Mouse (Mus musculus) embryonic facial prominence, embryonic 15.5 days (tissue): ENCODE measurements at regions not wholly inside any gene's neighbourhood (a gene's known extent, or its start where the extent isn't known, plus 50 kb on each side); places are given as distances from the start of the nearest gene placed in this dataset.

ENCODE experiments used
- ATAC-seq: fragments of 200-750 bp; cut with Nextera tagmentation; 2 replicates; pipeline ENCODE4 v1.8.0; 2017; ENCODE audit warnings: low read depth, moderate TSS enrichment; ENCODE audit not compliant: insufficient number of reproducible peaks, low FRiP score, low TSS enrichment
- H3K27ac ChIP-seq: fragments of 300-500 bp; sonication (generic); replicated peaks from 2 replicates; pipeline ENCODE4 v1.5.1; 2015; ENCODE audit warnings: mild to moderate bottlenecking, inconsistent platforms
- H3K27me3 ChIP-seq: fragments of 300-500 bp; sonication (generic); 2 replicates; pipeline ENCODE4 v1.6.1; 2015; ENCODE audit warnings: inconsistent platforms
- H3K36me3 ChIP-seq: fragments of 300-500 bp; sonication (generic); 2 replicates; pipeline ENCODE4 v1.6.1; 2015; ENCODE audit warnings: mild to moderate bottlenecking, inconsistent platforms
- H3K4me1 ChIP-seq: fragments of 300-500 bp; sonication (generic); 2 replicates; pipeline ENCODE4 v1.6.1; 2015; ENCODE audit warnings: inconsistent platforms
- H3K4me2 ChIP-seq: fragments of 300-500 bp; sonication (generic); replicated peaks from 2 replicates; pipeline ENCODE4 v1.6.1; 2015; ENCODE audit warnings: mild to moderate bottlenecking, inconsistent platforms
- H3K4me3 ChIP-seq: fragments of 300-500 bp; sonication (generic); replicated peaks from 2 replicates; pipeline ENCODE4 v1.5.1; 2015; ENCODE audit warnings: mild to moderate bottlenecking, inconsistent platforms
- H3K9ac ChIP-seq: fragments of 300-500 bp; sonication (generic); 2 replicates; pipeline ENCODE4 v1.6.1; 2015; ENCODE audit warnings: inconsistent platforms
- H3K9me3 ChIP-seq: fragments of 300-500 bp; sonication (generic); replicated peaks from 2 replicates; pipeline ENCODE4 v1.6.1; 2016; ENCODE audit warnings: inconsistent platforms
- WGBS: fragments of 180-500 bp; shearing (Covaris S2); methylation state at CpG from one replicate; pipeline ENCODE4 v1.1.7; 2015; 5-methylcytosine and 5-hydroxymethylcytosine counted together

DNA sequence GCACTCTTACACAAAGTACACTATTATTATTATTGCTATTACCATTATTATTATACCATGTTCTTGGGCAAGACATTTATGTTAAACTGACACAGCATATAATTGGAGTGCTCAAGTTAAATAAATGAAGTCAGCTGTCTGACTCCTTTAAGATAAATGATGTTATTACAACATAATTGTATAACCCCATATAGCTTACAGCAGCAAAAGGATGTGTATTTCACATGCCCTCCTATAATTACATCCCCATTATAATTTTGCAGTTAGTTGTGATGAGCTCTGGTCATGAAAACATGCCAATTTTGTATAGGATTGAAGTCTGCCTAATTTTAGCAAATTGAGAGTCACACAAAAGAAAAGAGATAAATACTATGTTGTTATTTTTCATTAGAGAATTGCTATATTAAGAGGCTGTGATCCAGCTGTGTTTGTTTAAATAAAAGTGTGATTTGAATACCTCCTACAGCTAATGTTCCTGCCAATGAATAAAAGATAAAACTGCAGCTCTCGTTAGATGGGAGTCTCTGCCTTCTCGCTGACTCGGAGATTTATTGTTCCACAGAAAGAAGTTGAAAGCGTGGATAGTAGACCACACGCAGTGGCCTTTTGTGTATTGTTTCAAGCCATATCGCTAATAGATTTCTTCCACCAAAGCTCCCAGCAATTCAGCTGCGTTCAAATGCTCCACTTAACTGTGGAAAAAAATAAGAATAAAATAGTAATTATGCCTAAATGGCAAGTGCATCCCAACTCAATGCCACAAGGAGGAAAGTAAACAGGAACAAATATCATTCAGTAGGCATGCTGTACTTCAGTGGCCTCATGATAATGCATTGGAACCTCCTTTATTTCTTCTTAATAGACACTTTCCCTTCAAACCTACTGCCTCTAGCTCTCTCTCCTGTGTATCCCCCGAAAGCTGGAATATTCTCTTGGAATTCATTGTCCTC lies 194.9 kb upstream of the Gm10192 start:
- Histone ChIP-seq H3K27me3 (no peaks in the 10 kb centered on the region), H3K9ac (no peak overlapping the region), H3K4me2 (no peak overlapping the region), H3K4me1 (0 out of 2 replicates have a peak, but pooled peaks cover 6% of the 10 kb centered on the region), H3K9me3 (no peaks in the 10 kb centered on the region), H3K4me3 (no peak overlapping the region), H3K36me3 (no peaks in the 10 kb centered on the region), H3K27ac (no peak overlapping the region)
- ATAC-seq, result no peak
- WGBS, result 78% methylated on average over 8 of the region's 8 CpGs

DNA sequence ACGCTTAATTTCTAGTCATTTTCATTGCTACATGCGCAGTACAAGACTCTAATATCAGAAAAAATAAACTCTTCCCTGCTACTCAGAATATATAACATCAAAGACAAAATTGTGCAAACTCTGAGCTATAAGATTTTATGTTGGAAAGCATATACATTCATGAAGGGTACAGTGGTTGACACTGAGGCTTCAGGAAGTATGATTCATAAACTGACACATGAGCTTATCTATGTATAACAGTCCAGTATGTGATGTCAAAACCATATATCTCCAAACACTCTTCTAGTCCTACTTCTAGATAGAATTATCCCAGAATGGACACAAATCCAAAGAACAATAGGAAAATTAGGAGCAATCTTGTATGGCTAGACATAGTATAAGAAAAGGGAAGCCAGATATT lies 177.5 kb upstream of the Gm10192 start:
- Histone ChIP-seq H3K36me3 (no peaks in the 10 kb centered on the region), H3K4me2 (no peak overlapping the region), H3K27ac (no peak overlapping the region), H3K9ac (no peak overlapping the region), H3K4me1 (no peaks in the 10 kb centered on the region), H3K9me3 (no peaks in the 10 kb centered on the region), H3K4me3 (no peak overlapping the region), H3K27me3 (no peaks in the 10 kb centered on the region)
- WGBS, result 88% methylated on average over 2 of the region's 2 CpGs
- ATAC-seq, result no peak

DNA sequence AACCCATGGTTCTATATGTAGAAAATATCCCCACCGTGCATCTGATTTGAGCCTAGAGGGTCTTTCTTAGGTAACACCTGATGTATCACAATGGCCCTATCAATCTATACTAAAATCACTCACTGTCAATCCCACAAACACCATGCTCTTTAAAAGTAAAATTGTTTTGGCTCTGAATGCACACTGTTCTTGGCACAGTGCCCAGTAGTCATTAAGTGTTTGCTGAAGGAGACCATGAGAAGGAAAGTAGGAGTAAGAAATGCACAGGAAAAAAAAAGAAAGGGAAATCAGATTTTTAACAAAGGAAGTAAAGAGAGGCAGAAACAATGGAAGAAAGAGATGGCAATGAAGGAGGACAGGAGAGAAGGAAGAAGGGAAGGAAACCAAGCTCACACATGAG lies 175.0 kb upstream of the Gm10192 start:
- Histone ChIP-seq H3K4me2 (no peak overlapping the region), H3K27ac (no peak overlapping the region), H3K9me3 (no peaks in the 10 kb centered on the region), H3K4me3 (no peak overlapping the region), H3K36me3 (no peaks in the 10 kb centered on the region), H3K27me3 (no peaks in the 10 kb centered on the region), H3K9ac (no peak overlapping the region), H3K4me1 (no peaks in the 10 kb centered on the region)
- WGBS, result 76% methylated on average over 1 of the region's 1 CpGs
- no peak for ATAC-seq

DNA sequence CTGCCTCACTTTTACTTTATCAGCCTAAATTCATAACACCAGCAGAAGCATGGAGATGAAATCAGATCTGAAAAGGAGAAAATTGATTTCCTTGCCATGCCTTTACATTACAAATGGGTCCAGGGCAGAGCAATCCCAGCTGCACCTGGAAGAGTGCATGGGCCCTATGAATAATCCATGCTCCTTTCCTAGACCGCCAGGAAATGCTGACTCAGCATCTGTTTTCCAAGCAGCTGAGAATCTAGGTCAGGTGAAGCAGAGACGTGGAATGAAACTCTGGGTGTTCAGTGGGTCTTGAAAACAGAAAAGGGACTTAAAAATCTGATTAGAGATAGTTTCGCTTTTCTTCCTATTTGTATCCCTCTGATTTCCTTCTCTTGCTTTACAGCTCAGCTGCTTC lies 163.8 kb upstream of the Gm10192 start:
- ATAC-seq, result no peak
- no peak overlapping the region for H3K4me2 ChIP-seq
- WGBS, result 56% methylated on average over 3 of the region's 3 CpGs

DNA sequence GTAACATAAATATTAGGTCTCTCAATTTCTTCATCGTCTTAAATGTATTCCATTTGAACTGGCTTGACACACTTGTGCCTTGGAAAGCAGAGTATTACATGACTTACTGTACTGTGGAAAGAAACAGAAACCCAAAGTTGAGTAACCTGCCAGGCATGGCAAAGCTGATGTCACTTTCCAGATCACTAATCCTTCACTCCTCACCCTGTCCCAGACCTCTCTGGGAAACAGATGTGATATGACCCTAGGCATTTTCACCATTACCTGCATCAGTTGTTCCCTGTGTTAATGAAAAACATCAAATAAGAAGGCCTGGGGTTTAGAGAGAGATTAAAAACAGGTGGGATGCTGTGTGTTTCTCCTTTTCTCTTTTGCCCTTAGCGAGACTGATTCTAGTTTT lies 161.4 kb upstream of the Gm10192 start:
- H3K4me1 ChIP-seq, result no peaks in the 10 kb centered on the region
- H3K9ac ChIP-seq, result no peak overlapping the region
- H3K27ac ChIP-seq, result no peak overlapping the region
- no peaks in the 10 kb centered on the region for H3K27me3 ChIP-seq
- 27% methylated on average over 2 of the region's 2 CpGs for WGBS
- ATAC-seq, result no peak
- H3K36me3 ChIP-seq, result no peaks in the 10 kb centered on the region
- no peaks in the 10 kb centered on the region for H3K9me3 ChIP-seq
- H3K4me2 ChIP-seq, result no peak overlapping the region
- no peak overlapping the region for H3K4me3 ChIP-seq

More for the DNA sequence above, 163.8 kb upstream of the Gm10192 start:
- H3K36me3 ChIP-seq, result no peaks in the 10 kb centered on the region
- no peaks in the 10 kb centered on the region for H3K9me3 ChIP-seq
- H3K27me3 ChIP-seq, result no peaks in the 10 kb centered on the region
- no peak overlapping the region for H3K27ac ChIP-seq
- no peak overlapping the region for H3K9ac ChIP-seq
- no peak overlapping the region for H3K4me3 ChIP-seq
- no peaks in the 10 kb centered on the region for H3K4me1 ChIP-seq

DNA sequence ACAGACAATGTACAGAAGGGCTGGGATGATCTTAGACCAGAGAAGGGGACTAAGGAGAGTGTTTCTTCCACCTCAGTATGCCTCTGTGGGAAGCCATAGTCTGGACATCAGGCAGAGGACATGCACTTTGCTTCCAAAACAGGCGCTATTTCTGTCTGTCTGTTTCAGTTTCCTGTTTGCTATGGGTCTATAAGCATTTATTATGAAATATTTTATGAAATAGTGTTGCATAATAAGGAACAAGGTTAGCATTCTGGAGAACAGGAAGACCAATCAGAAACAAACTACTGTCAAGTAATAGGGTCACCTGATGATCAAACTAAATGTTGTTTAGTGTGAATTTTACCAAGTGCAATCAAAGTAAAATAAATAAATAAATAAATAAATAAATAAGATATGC lies 160.4 kb upstream of the Gm10192 start:
- WGBS, result 86% methylated on average over 1 of the region's 1 CpGs
- no peak overlapping the region for H3K4me2 ChIP-seq
- H3K27ac ChIP-seq, result no peak overlapping the region
- H3K4me1 ChIP-seq, result no peaks in the 10 kb centered on the region
- no peaks in the 10 kb centered on the region for H3K36me3 ChIP-seq
- no peak overlapping the region for H3K9ac ChIP-seq
- no peak overlapping the region for H3K4me3 ChIP-seq
- H3K9me3 ChIP-seq, result no peaks in the 10 kb centered on the region
- no peaks in the 10 kb centered on the region for H3K27me3 ChIP-seq
- ATAC-seq, result no peak
